In the genomic region with DNA sequence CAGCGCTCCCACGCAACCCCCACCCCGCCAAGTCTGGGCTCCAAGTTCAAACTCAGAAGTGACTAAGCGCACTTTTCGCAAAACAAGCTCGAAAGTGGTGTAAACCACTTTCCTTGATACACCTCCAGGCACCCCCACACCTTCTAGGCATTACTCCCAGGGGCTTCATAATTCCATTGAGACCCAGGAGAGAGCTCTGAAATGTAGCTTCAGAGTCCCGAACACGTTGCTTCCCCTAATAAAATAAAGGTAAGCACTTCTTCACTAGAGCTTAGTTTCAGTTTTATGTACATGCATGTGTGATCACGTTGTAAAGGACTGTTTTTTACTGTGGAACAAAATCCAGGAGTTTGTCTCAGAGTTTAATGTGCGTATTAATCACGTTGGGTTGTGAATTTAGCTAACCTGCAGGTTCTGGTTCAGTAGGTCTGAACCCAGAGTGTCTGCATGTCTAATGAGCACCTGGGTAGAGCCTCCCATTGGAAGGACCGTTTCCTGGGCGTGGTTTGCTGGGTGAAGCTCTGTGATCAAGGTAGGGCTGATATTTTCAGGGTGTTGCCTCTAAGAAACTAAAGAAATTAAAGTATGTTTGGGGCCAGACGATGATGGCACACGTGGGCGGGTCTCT, we compare ENCODE assay signal across 8 mouse cellular contexts. TPM values are rescaled to one million over a fixed set of nuclear protein-coding genes. Genes with fewer than 3 reads are reported as not detected.
DNase-seq lines count a peak whose midpoint lies in the region; ATAC-seq and TF ChIP-seq lines count a peak whose summit lies in the region.

No protein-coding gene starts in this region.

- H3K27ac ChIP-seq in forebrain, embryonic 12.5 days: no peak overlapping the region
- H3K27ac ChIP-seq in intestine, embryonic 14.5 days (ENCODE audit: low read depth): peak overlapping the region; percentile 98
- peak overlapping the region; percentile 94 for H3K27ac ChIP-seq in liver, postnatal 0 days (ENCODE audit: low read depth)

- no peak for TF ChIP-seq EP300 in liver, postnatal 0 days (IDR thresholded peaks at IDR 0.05; ENCODE audit: low read depth)

- H3K9ac ChIP-seq in forebrain, embryonic 12.5 days: peak overlapping the region; percentile 68
- peak overlapping the region; percentile 95 for H3K9ac ChIP-seq in intestine, embryonic 14.5 days (ENCODE audit: low read length)
- peak overlapping the region; percentile 86 for H3K9ac ChIP-seq in liver, postnatal 0 days (replicated peaks)

- no peak for TF ChIP-seq CTCF in liver, postnatal 0 days (IDR thresholded peaks at IDR 0.05; ENCODE audit: low read depth)

- H3K4me1 ChIP-seq in forebrain, embryonic 12.5 days: peaks cover 18% of the 10 kb centered on the region
- H3K4me1 ChIP-seq in intestine, embryonic 14.5 days (replicated peaks; ENCODE audit: control insufficient read depth, insufficient read depth, low read length): peaks cover 32% of the 10 kb centered on the region
- peaks cover 36% of the 10 kb centered on the region for H3K4me1 ChIP-seq in liver, postnatal 0 days (ENCODE audit: insufficient read depth)

- 0 out of 2 replicates have a peak, but pooled peaks have one; percentile 4 for ATAC-seq in forebrain, embryonic 12.5 days (ENCODE audit: low FRiP score)
- 0 out of 2 replicates have a peak, but pooled peaks have one; percentile 28 for ATAC-seq in intestine, embryonic 14.5 days (replicated peaks; ENCODE audit: low FRiP score, low TSS enrichment, low read depth)
- peak; percentile 52 for ATAC-seq in liver, postnatal 0 days

- intact Hi-C loops in gastrocnemius, postnatal 36 days (cut with DNase I): no loop called here

- H3K27me3 ChIP-seq in forebrain, embryonic 12.5 days: peaks cover 35% of the 10 kb centered on the region
- no peaks in the 10 kb centered on the region for H3K27me3 ChIP-seq in intestine, embryonic 14.5 days (replicated peaks; ENCODE audit: control insufficient read depth, insufficient read depth, low read length)
- H3K27me3 ChIP-seq in liver, postnatal 0 days (ENCODE audit: insufficient read depth, low read length): no peaks in the 10 kb centered on the region

- peak overlapping the region; percentile 94 for H3K4me2 ChIP-seq in forebrain, embryonic 12.5 days
- peak overlapping the region; percentile 79 for H3K4me2 ChIP-seq in intestine, embryonic 14.5 days (ENCODE audit: low read length)
- peak overlapping the region; percentile 78 for H3K4me2 ChIP-seq in liver, postnatal 0 days (ENCODE audit: low read depth, low read length)

- peak; percentile 63 for DNase-seq in urinary bladder, postnatal 14 days (ENCODE audit: low spot score)
- DNase-seq in urinary bladder, postnatal 25 days (ENCODE audit: low spot score): no peak
- peak; percentile 69 for DNase-seq in intestine, embryonic 14.5 days (ENCODE audit: low spot score)
- peak; percentile 50 for DNase-seq in liver, postnatal 0 days
- DNase-seq in ovary, postnatal 14 days (ENCODE audit: low spot score): peak; percentile 25
- no peak for DNase-seq in layer of hippocampus, postnatal 36 days
- DNase-seq in gastrocnemius, postnatal 36 days: no peak

- no peaks in the 10 kb centered on the region for H3K9me3 ChIP-seq in forebrain, embryonic 12.5 days
- no peaks in the 10 kb centered on the region for H3K9me3 ChIP-seq in intestine, embryonic 14.5 days (ENCODE audit: control insufficient read depth, low read length)
- no peaks in the 10 kb centered on the region for H3K9me3 ChIP-seq in liver, postnatal 0 days (ENCODE audit: low read length)

- peak overlapping the region; percentile 66 for H3K4me3 ChIP-seq in forebrain, embryonic 12.5 days (replicated peaks)
- H3K4me3 ChIP-seq in intestine, embryonic 14.5 days (ENCODE audit: low read depth, low read length): peak overlapping the region; percentile 90
- peak overlapping the region; percentile 72 for H3K4me3 ChIP-seq in liver, postnatal 0 days (ENCODE audit: low read depth, low read length)

- H3K36me3 ChIP-seq in forebrain, embryonic 12.5 days (replicated peaks): no peaks in the 10 kb centered on the region
- H3K36me3 ChIP-seq in intestine, embryonic 14.5 days (ENCODE audit: control insufficient read depth, insufficient read depth, low read length): no peaks in the 10 kb centered on the region
- H3K36me3 ChIP-seq in liver, postnatal 0 days (replicated peaks; ENCODE audit: insufficient read depth, low read length): no peaks in the 10 kb centered on the region

- WGBS in forebrain, embryonic 12.5 days: 12% methylated on average over 16 of the region's 16 CpGs
- whole genome bisulfite sequencing in intestine, embryonic 14.5 days: 8% methylated on average over 16 of the region's 16 CpGs
- 3% methylated on average over 16 of the region's 16 CpGs for WGBS in liver, postnatal 0 days (ENCODE audit: insufficient replicate concordance)

RNA-seq across cellular contexts. Expression of gene Tgfbr2, which starts 0.4 kb away (rescaled TPM):
- polyA plus RNA-seq in forebrain, embryonic 12.5 days (2016; fragmentation: Nextera tagmentation; extraction: Ambion mirVana): 7.5 and 7.8 TPM in 2 replicates
- polyA plus RNA-seq in intestine, embryonic 14.5 days (2014; fragmentation: Nextera tagmentation; extraction: Ambion mirVana): 37.0 and 39.4 TPM in 2 replicates
- 5.2 and 5.6 TPM in 2 replicates for polyA plus RNA-seq in liver, postnatal 0 days (2015; fragmentation: Nextera tagmentation; extraction: Ambion mirVana)
- 10 to 100 TPM; 10.6 to 12.6 TPM for total RNA-seq in layer of hippocampus, postnatal 36 days (2021)
- 10 to 100 TPM; 17.7 to 18.6 TPM for total RNA-seq in gastrocnemius, postnatal 36 days (2021)

Comparison
In these comparisons a context has a peak if more than half of its experiments do, and no peak if none do; other contexts are left out.
1. DNase-seq: peak in urinary bladder, postnatal 14 days (single experiment), intestine, embryonic 14.5 days (single experiment), liver, postnatal 0 days (single experiment) and ovary, postnatal 14 days (single experiment); none in urinary bladder, postnatal 25 days (single experiment), layer of hippocampus, postnatal 36 days (0 of 2) and gastrocnemius, postnatal 36 days (0 of 2).
2. Peak in every context shown above with its lines, with median percentiles within 50 percentile points of each other: ATAC-seq, H3K4me2 ChIP-seq, H3K4me3 ChIP-seq and H3K9ac ChIP-seq.